Comparison of ENCODE assay signal across 13 mouse cellular contexts in genomic region chr4:125810247-125810646, GRCm38 (mm10).
"Had no signal": no experiment of that assay in that cellular context is flagged by ENCODE, and none has a peak within 500 bp of the region (broad histone marks: within the 10 kb centered on the region; RNA-seq: fewer than 3 reads in every experiment).

No protein-coding gene starts in this region.

- DNase-seq: kidney, adult 2 months; kidney, postnatal 14 days; left cerebral cortex, postnatal 4 days; liver, embryonic 13.5 days; liver, postnatal 0 days; lung, postnatal 14 days had no signal

- H3K9ac ChIP-seq: kidney, embryonic 15.5 days; limb, embryonic 15.5 days; liver, embryonic 13.5 days; liver, postnatal 0 days; lung, embryonic 15.5 days had no signal

- H3K4me2 ChIP-seq: kidney, embryonic 15.5 days; limb, embryonic 15.5 days; liver, embryonic 13.5 days; lung, embryonic 15.5 days had no signal

- H3K27ac ChIP-seq: kidney, embryonic 15.5 days; limb, embryonic 15.5 days; liver, embryonic 13.5 days; lung, embryonic 15.5 days; macrophage; stomach, postnatal 0 days had no signal

- H3K9me3 ChIP-seq: kidney, embryonic 15.5 days; limb, embryonic 15.5 days; liver, embryonic 13.5 days; lung, embryonic 15.5 days had no signal

- H3K4me3 ChIP-seq: kidney, embryonic 15.5 days; limb, embryonic 15.5 days; liver, embryonic 13.5 days; lung, embryonic 15.5 days; megakaryocyte, embryonic 14.5 days had no signal

- ATAC-seq: intestine, embryonic 16.5 days; liver, postnatal 0 days had no signal

- H3K4me1 ChIP-seq: liver, embryonic 13.5 days; lung, embryonic 15.5 days; megakaryocyte, embryonic 14.5 days had no signal

- H3K27me3 ChIP-seq: liver, embryonic 13.5 days; lung, embryonic 15.5 days had no signal

- H3K36me3 ChIP-seq: kidney, embryonic 15.5 days; limb, embryonic 15.5 days; liver, embryonic 13.5 days; lung, embryonic 15.5 days had no signal
